Mouse (Mus musculus) G1E (cell line): ENCODE measurements around the gene Cnst.

Experiments used
- CTCF ChIP-seq: IDR thresholded peaks from 2 replicates; pipeline ENCODE4 v1.5.1; 2012; ENCODE audit warnings: low read depth, low read length, inconsistent platforms, mixed read lengths
- POLR2AphosphoS5 ChIP-seq: IDR thresholded peaks from 2 replicates; pipeline ENCODE4 v1.6.1; 2012; ENCODE audit warnings: low read depth, low read length, inconsistent platforms; ENCODE audit not compliant: insufficient replicate concordance

- TF ChIP-seq CTCF: no peak
- TF ChIP-seq POLR2AphosphoS5: no peak
These were observed 46.0 kb downstream of the Cnst start for GRCm38 (mm10) chr1:179592143-179592542.
